Mouse (Mus musculus): ENCODE results near the gene Thnsl2. TPM values are rescaled to one million over a fixed set of nuclear protein-coding genes. Genes with fewer than 3 reads are reported as not detected.

The Thnsl2 gene
- polyA plus RNA-seq (2015; fragmentation: Nextera tagmentation; extraction: Ambion mirVana): 3.2 and 3.3 TPM in 2 replicates

DNA sequence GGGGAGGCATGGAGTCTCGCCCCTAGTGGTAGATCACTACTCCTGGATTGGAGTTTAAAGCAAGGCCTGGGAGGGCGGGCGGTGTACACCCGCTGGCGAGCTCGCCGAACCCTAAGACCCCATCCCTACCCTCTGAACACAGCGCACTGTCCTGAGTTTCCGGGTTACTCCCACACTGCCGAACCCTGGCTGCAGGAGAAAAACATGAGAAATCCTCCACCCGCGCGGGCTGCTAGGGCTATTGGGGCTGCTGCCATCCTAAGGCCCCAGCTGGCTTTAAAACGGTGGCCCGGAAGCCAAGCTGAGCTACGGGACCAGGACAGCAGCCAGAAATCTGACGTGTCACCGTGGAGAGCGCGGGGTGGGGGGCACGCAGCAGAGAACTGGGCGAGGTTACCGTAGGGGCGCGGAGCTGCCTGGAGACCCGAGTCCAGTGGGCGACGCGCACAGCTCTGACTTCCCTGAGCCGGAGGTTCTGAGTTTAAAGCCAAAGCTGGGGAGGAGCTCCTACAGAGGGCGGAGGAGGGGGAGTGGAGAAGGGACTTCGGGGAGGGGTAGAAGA, at the start of gene Thnsl2:
Gene Thnsl2 (minus strand): TSS at position 546 of the 562 bp plus-strand sequence.
- ATAC-seq: peak; percentile 93
- H3K36me3 ChIP-seq (ENCODE audit: control insufficient read depth, insufficient read depth): no peaks in the 10 kb centered on the region
- H3K9me3 ChIP-seq (ENCODE audit: control insufficient read depth, low read length): no peaks in the 10 kb centered on the region
- H3K4me3 ChIP-seq (replicated peaks; ENCODE audit: low read length): peak within 1 kb of the TSS; percentile 60
- peak within 1 kb of the TSS; percentile 72 for H3K9ac ChIP-seq (replicated peaks; ENCODE audit: low read depth, low read length)
- H3K4me1 ChIP-seq (replicated peaks; ENCODE audit: control insufficient read depth, insufficient read depth, low read length): peaks cover 6% of the 10 kb centered on the region
- peak within 1 kb of the TSS; percentile 61 for H3K4me2 ChIP-seq (ENCODE audit: low read length)
- under 1% methylated on average over 32 of the region's 32 CpGs for WGBS
- no peak within 1 kb of the TSS for H3K27ac ChIP-seq (ENCODE audit: low read length)
- H3K27me3 ChIP-seq (replicated peaks; ENCODE audit: control insufficient read depth, insufficient read depth, low read length): no peaks in the 10 kb centered on the region

- Histone ChIP-seq H3K4me1 (replicated peaks; ENCODE audit: control insufficient read depth, insufficient read depth, low read length) (no peaks in the 10 kb centered on the region), H3K27me3 (replicated peaks; ENCODE audit: control insufficient read depth, insufficient read depth, low read length) (no peaks in the 10 kb centered on the region), H3K4me3 (replicated peaks; ENCODE audit: low read length) (no peak overlapping the region), H3K9me3 (ENCODE audit: control insufficient read depth, low read length) (no peaks in the 10 kb centered on the region), H3K36me3 (ENCODE audit: control insufficient read depth, insufficient read depth) (no peaks in the 10 kb centered on the region), H3K4me2 (ENCODE audit: low read length) (no peak overlapping the region), H3K9ac (replicated peaks; ENCODE audit: low read depth, low read length) (no peak overlapping the region), H3K27ac (ENCODE audit: low read length) (no peak overlapping the region)
- WGBS: 85% methylated on average over 6 of the region's 6 CpGs
- no peak for ATAC-seq
Observed at GRCm38 (mm10) chr6:71193151-71193740, 49.0 kb upstream of the Thnsl2 start.

GRCm38 (mm10) chr6:71190501-71190900, 46.3 kb upstream of the Thnsl2 start:
- no peak overlapping the region for H3K4me2 ChIP-seq (ENCODE audit: low read length)
- no peak overlapping the region for H3K4me3 ChIP-seq (replicated peaks; ENCODE audit: low read length)

DNA sequence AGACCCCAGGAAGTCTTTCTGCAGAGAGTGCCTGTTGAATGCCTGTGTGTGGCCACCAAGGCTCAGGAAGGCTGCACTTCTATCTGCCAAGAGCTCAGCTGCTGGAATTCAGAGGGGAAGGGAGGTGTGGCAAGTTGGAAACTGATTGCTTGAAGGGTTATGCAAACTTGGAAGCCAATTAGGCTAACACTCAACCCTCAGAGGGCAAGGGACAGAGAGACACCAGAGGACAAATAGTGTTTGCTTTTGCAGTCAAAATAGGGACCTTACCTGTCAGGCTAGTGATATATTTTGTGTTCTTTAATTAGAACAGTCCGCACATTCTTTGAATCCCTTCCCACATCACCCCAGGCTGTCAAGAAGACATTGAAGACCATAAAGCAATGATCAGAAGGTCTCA, 45.3 kb upstream of the Thnsl2 start:
- Histone ChIP-seq H3K4me3 (replicated peaks; ENCODE audit: low read length) (no peak overlapping the region), H3K4me1 (replicated peaks; ENCODE audit: control insufficient read depth, insufficient read depth, low read length) (no peaks in the 10 kb centered on the region), H3K4me2 (ENCODE audit: low read length) (no peak overlapping the region), H3K27ac (ENCODE audit: low read length) (no peak overlapping the region), H3K9me3 (ENCODE audit: control insufficient read depth, low read length) (no peaks in the 10 kb centered on the region), H3K36me3 (ENCODE audit: control insufficient read depth, insufficient read depth) (no peaks in the 10 kb centered on the region), H3K27me3 (replicated peaks; ENCODE audit: control insufficient read depth, insufficient read depth, low read length) (no peaks in the 10 kb centered on the region), H3K9ac (replicated peaks; ENCODE audit: low read depth, low read length) (no peak overlapping the region)
- WGBS: 50% methylated on average over 1 of the region's 1 CpGs
- ATAC-seq: no peak

More at GRCm38 (mm10) chr6:71190501-71190900, 46.3 kb upstream of the Thnsl2 start:
- Histone ChIP-seq H3K4me1 (replicated peaks; ENCODE audit: control insufficient read depth, insufficient read depth, low read length) (no peaks in the 10 kb centered on the region), H3K9me3 (ENCODE audit: control insufficient read depth, low read length) (no peaks in the 10 kb centered on the region), H3K9ac (replicated peaks; ENCODE audit: low read depth, low read length) (no peak overlapping the region), H3K27me3 (replicated peaks; ENCODE audit: control insufficient read depth, insufficient read depth, low read length) (no peaks in the 10 kb centered on the region), H3K36me3 (ENCODE audit: control insufficient read depth, insufficient read depth) (no peaks in the 10 kb centered on the region), H3K27ac (ENCODE audit: low read length) (no peak overlapping the region)
- ATAC-seq: no peak
- 74% methylated on average over 2 of the region's 2 CpGs for WGBS

DNA sequence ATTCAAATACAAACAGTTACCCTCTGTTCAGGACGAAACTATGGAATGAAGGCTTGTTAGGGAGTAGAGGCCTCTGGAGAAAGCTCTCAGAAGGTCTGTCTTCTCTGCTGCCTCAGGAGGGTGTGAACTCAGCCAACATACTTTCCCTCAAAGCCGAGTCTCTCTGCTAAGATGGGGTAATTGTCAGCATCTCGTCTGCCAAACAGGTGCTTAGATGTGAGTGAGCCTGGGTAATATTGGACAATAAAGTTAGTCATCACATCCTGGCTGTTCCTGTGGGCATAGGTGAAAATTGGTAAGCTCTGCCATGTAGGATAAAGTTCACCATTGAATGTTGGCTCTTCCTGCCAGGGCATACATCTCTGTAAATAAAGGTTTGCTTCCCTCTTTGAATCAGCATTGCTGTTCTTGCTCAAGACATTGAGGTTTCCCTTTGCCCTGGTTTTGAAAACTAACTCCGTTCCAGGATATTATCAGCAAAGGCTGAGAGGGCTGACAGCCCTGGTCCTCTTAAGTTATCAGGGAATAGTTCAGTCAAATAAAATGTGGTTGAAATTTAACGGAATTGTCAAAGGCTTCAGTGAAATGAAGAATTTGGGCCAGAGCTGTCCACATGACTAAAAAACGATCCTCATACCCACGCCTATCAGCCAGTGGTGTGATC, 40.8 kb upstream of the Thnsl2 start:
- Histone ChIP-seq H3K4me1 (replicated peaks; ENCODE audit: control insufficient read depth, insufficient read depth, low read length) (no peaks in the 10 kb centered on the region), H3K4me2 (ENCODE audit: low read length) (no peak overlapping the region), H3K36me3 (ENCODE audit: control insufficient read depth, insufficient read depth) (no peaks in the 10 kb centered on the region), H3K9ac (replicated peaks; ENCODE audit: low read depth, low read length) (no peak overlapping the region), H3K27ac (ENCODE audit: low read length) (no peak overlapping the region), H3K4me3 (replicated peaks; ENCODE audit: low read length) (no peak overlapping the region), H3K9me3 (ENCODE audit: control insufficient read depth, low read length) (no peaks in the 10 kb centered on the region), H3K27me3 (replicated peaks; ENCODE audit: control insufficient read depth, insufficient read depth, low read length) (no peaks in the 10 kb centered on the region)
- no peak for ATAC-seq
- WGBS: 88% methylated on average over 7 of the region's 7 CpGs

GRCm38 (mm10) chr6:71180596-71180995, 36.4 kb upstream of the Thnsl2 start:
- Histone ChIP-seq H3K9ac (replicated peaks; ENCODE audit: low read depth, low read length) (no peak overlapping the region), H3K36me3 (ENCODE audit: control insufficient read depth, insufficient read depth) (no peaks in the 10 kb centered on the region), H3K27me3 (replicated peaks; ENCODE audit: control insufficient read depth, insufficient read depth, low read length) (no peaks in the 10 kb centered on the region), H3K4me2 (ENCODE audit: low read length) (no peak overlapping the region), H3K4me1 (replicated peaks; ENCODE audit: control insufficient read depth, insufficient read depth, low read length) (no peaks in the 10 kb centered on the region), H3K4me3 (replicated peaks; ENCODE audit: low read length) (no peak overlapping the region), H3K9me3 (ENCODE audit: control insufficient read depth, low read length) (no peaks in the 10 kb centered on the region), H3K27ac (ENCODE audit: low read length) (no peak overlapping the region)
- ATAC-seq: no peak
- 83% methylated on average over 1 of the region's 1 CpGs for WGBS

GRCm38 (mm10) chr6:71172812-71173580, 28.8 kb upstream of the Thnsl2 start:
- 87% methylated on average over 10 of the region's 10 CpGs for WGBS
- no peaks in the 10 kb centered on the region for H3K27me3 ChIP-seq (replicated peaks; ENCODE audit: control insufficient read depth, insufficient read depth, low read length)
- H3K9ac ChIP-seq (replicated peaks; ENCODE audit: low read depth, low read length): no peak overlapping the region
- H3K27ac ChIP-seq (ENCODE audit: low read length): no peak overlapping the region
- no peaks in the 10 kb centered on the region for H3K9me3 ChIP-seq (ENCODE audit: control insufficient read depth, low read length)
- H3K36me3 ChIP-seq (ENCODE audit: control insufficient read depth, insufficient read depth): no peaks in the 10 kb centered on the region
- no peaks in the 10 kb centered on the region for H3K4me1 ChIP-seq (replicated peaks; ENCODE audit: control insufficient read depth, insufficient read depth, low read length)
- ATAC-seq: no peak
- H3K4me3 ChIP-seq (replicated peaks; ENCODE audit: low read length): no peak overlapping the region
- no peak overlapping the region for H3K4me2 ChIP-seq (ENCODE audit: low read length)

- Histone ChIP-seq H3K36me3 (ENCODE audit: control insufficient read depth, insufficient read depth) (no peaks in the 10 kb centered on the region), H3K4me3 (replicated peaks; ENCODE audit: low read length) (no peak overlapping the region), H3K27me3 (replicated peaks; ENCODE audit: control insufficient read depth, insufficient read depth, low read length) (no peaks in the 10 kb centered on the region), H3K9me3 (ENCODE audit: control insufficient read depth, low read length) (no peaks in the 10 kb centered on the region), H3K9ac (replicated peaks; ENCODE audit: low read depth, low read length) (no peak overlapping the region), H3K4me1 (replicated peaks; ENCODE audit: control insufficient read depth, insufficient read depth, low read length) (no peaks in the 10 kb centered on the region), H3K4me2 (ENCODE audit: low read length) (no peak overlapping the region), H3K27ac (ENCODE audit: low read length) (no peak overlapping the region)
- WGBS: 45% methylated on average over 6 of the region's 6 CpGs
- no peak for ATAC-seq
Observed at GRCm38 (mm10) chr6:71166551-71167169, 22.4 kb upstream of the Thnsl2 start.

- H3K9ac ChIP-seq (replicated peaks; ENCODE audit: low read depth, low read length): no peak overlapping the region
- H3K4me1 ChIP-seq (replicated peaks; ENCODE audit: control insufficient read depth, insufficient read depth, low read length): no peaks in the 10 kb centered on the region
- no peak for ATAC-seq
- H3K4me3 ChIP-seq (replicated peaks; ENCODE audit: low read length): no peak overlapping the region
- no peaks in the 10 kb centered on the region for H3K27me3 ChIP-seq (replicated peaks; ENCODE audit: control insufficient read depth, insufficient read depth, low read length)
- WGBS: 32% methylated on average over 6 of the region's 6 CpGs
- no peak overlapping the region for H3K4me2 ChIP-seq (ENCODE audit: low read length)
- H3K9me3 ChIP-seq (ENCODE audit: control insufficient read depth, low read length): no peaks in the 10 kb centered on the region
- no peak overlapping the region for H3K27ac ChIP-seq (ENCODE audit: low read length)
- H3K36me3 ChIP-seq (ENCODE audit: control insufficient read depth, insufficient read depth): no peaks in the 10 kb centered on the region
Observed at GRCm38 (mm10) chr6:71164394-71164793, 20.2 kb upstream of the Thnsl2 start.

Measured in forebrain, embryonic 16.5 days (tissue).